Mouse (Mus musculus) bone marrow macrophage, adult 2 months (primary cell): ENCODE results near the gene Lrrn3.

Experiments
- CTCF ChIP-seq: IDR thresholded peaks from 2 replicates; pipeline ENCODE4 v1.5.1; 2012; ENCODE audit warnings: low read depth, mild to moderate bottlenecking, low read length, moderate library complexity
- POLR2A ChIP-seq: IDR thresholded peaks from 2 replicates; pipeline ENCODE4 v1.6.1; 2012; ENCODE audit warnings: mild to moderate bottlenecking, low read depth, low read length, borderline replicate concordance

DNA sequence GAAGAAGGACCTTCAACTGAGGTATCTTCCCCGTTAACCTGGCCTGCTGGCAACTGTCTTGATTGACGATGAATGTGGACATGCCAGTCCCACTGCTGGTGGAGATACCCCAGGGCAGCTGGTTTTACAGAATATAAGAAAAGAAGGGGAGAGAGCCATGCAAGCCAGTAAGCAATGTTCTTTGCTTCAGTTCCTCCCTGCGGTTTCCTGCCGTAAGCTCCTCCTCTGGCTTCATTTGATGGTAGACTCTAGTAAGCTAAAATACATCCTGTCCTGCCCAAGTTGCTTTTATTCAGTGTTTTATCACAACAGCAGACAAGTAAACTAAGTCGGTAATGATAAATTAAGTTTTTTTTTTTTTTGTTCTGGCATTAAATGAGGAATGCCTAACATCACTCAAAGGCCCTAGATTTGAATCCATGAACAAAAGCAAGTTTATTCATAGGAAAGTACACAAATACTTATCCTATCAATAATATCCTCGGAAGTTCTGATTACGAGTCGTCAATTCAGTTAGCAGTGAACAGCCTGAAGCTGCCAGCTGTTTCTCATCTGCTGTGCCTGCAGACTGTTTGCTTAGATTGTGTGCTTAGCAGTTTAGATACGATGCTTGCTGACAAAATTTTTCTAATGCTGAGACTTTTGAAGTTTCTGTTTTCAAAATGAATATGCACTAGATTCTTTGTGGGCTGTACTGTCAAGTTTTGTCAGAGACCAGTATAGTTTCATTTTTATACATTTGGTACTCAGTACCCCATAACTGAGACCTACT, 14.0 kb upstream of the Lrrn3 start:
- TF ChIP-seq CTCF (no peak), POLR2A (no peak)
